Mouse (Mus musculus) MEL-GATA-1-ER (cell line): ENCODE data around the gene Pcnx2.

Experiments used
- DNase-seq: peaks from one replicate; pipeline ENCODE4 v3.0.0-alpha.2; 2012; ENCODE audit warnings: low read depth; ENCODE audit errors: extremely low read depth

Gene Pcnx2

DNA sequence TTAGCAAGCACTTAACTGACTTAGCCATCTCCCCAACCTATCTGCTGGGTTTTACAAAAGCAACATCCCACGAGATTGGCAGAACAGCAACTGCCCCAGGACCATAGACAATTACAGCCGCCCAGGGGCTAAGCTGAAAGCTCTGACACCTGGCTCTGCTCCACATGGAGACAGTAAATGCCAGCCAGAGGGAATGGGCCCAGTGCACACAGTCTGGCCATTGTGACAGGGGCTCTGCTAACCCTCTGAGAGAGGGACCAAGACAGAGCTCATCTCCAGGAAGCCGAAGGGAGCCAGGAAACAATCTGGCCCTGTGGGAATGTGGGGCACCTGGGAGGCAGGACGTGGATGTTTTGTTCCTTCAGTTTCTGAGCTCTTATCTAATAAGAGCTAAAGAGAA, 181.9 kb downstream of the Pcnx2 start:
- no peak for DNase-seq

GRCm38 (mm10) chr8:125711514-125711913, 186.6 kb downstream of the Pcnx2 start:
- DNase-seq: no peak

- DNase-seq: no peak
These were observed 188.9 kb downstream of the Pcnx2 start for GRCm38 (mm10) chr8:125709171-125709570.

- DNase-seq: no peak
These were observed 192.3 kb downstream of the Pcnx2 start for GRCm38 (mm10) chr8:125705816-125706215.

- DNase-seq: no peak
These were observed 193.7 kb downstream of the Pcnx2 start for GRCm38 (mm10) chr8:125704434-125704833.

DNA sequence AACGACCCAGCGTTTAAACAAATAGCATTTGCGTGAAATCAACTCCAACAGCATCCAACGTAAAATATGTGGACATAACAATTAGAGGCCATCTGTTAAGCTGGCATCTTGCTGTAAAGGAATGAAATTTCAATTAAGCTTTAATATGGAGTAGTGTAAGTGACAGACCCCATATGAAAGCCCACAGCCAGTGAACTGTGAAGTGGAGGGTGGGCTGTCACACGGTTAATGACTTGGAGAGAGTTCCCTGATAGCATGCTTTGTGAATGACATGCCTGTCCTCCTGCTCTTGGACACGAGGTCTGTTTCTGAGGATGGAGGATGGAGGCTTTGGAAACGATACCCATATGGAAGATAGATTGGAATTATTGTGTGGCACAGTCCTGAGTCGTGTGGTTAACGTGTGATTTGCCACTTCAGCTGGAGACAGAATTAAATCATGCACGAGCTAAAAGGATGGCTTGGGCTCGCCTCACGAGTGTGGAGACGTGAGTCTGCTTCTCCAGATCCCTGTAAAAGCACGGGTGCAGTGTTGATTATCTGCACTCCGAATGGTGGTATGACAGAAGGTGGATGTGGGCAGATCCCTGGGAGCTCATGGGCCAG, 195.1 kb downstream of the Pcnx2 start:
- no peak for DNase-seq
